Mouse (Mus musculus) ES-E14 (cell line): ENCODE data around the gene 4930469K13Rik. TPM values are rescaled to one million over a fixed set of nuclear protein-coding genes. Genes with fewer than 3 reads are reported as not detected.

ENCODE experiments used
- DNase-seq: peaks from one replicate; pipeline ENCODE4 v3.0.0-alpha.2; 2013; ENCODE audit warnings: low read depth, low spot score
- H3K27ac ChIP-seq: 2 replicates; pipeline ENCODE4 v1.5.1; 2012; ENCODE audit warnings: low read depth, mild to moderate bottlenecking, low read length, moderate library complexity, mixed read lengths; ENCODE audit not compliant: poor library complexity, insufficient read depth, severe bottlenecking
- H3K36me3 ChIP-seq: 2 replicates; pipeline ENCODE4 v1.6.1; 2012; ENCODE audit warnings: mild to moderate bottlenecking, low read length, moderate library complexity, mixed read lengths; ENCODE audit not compliant: control insufficient read depth, poor library complexity, insufficient read depth, severe bottlenecking
- H3K4me1 ChIP-seq, 2 experiments: fragments of 150-350 bp in 1 of 2; sonication (generic) in 1 of 2; 2 replicates each; pipeline ENCODE4 v1.6.1; 2012; ENCODE audit warnings: low read length in 2 of 2, mild to moderate bottlenecking in 1 of 2, mixed read lengths in 1 of 2; ENCODE audit not compliant: control insufficient read depth in 2 of 2, insufficient read depth in 2 of 2, poor library complexity in 1 of 2
- H3K4me3 ChIP-seq, 2 experiments: fragments of 150-350 bp in 1 of 2; sonication (generic) in 1 of 2; 2 replicates each; pipeline ENCODE4 v1.5.1; 2012; ENCODE audit warnings: low read length in 2 of 2, low read depth in 1 of 2, mild to moderate bottlenecking in 1 of 2, mixed read lengths in 1 of 2; ENCODE audit not compliant: insufficient read depth in 1 of 2, poor library complexity in 1 of 2, severe bottlenecking in 1 of 2
- H3K9ac ChIP-seq: 2 replicates; pipeline ENCODE4 v1.6.1; 2012; ENCODE audit warnings: low read depth, mild to moderate bottlenecking, low read length, mixed read lengths; ENCODE audit not compliant: poor library complexity, insufficient read depth, severe bottlenecking
- H3K9me3 ChIP-seq: fragments of 150-350 bp; sonication (generic); 2 replicates; pipeline ENCODE4 v1.6.1; 2012; ENCODE audit warnings: low read depth, mild to moderate bottlenecking, low read length; ENCODE audit not compliant: control insufficient read depth, insufficient read depth
- CHD2 ChIP-seq: IDR thresholded peaks from 2 replicates; pipeline ENCODE4 v1.6.1; 2014; ENCODE audit warnings: mild to moderate bottlenecking, low read depth, low read length, inconsistent platforms
- HCFC1 ChIP-seq: IDR thresholded peaks from 2 replicates; pipeline ENCODE4 v1.6.1; 2012; ENCODE audit warnings: low read length, inconsistent platforms, borderline replicate concordance; ENCODE audit not compliant: insufficient read depth
- MAFK ChIP-seq: IDR thresholded peaks from 2 replicates; pipeline ENCODE4 v1.6.1; 2014; ENCODE audit warnings: mild to moderate bottlenecking, low read depth, low read length, inconsistent platforms; ENCODE audit not compliant: insufficient read depth
- ZC3H11A ChIP-seq: IDR thresholded peaks from 2 replicates; pipeline ENCODE4 v1.6.1; 2012; ENCODE audit warnings: low read depth, mild to moderate bottlenecking, inconsistent platforms, low read length, borderline replicate concordance
- ZNF384 ChIP-seq: IDR thresholded peaks from 2 replicates; pipeline ENCODE4 v1.6.1; 2012; ENCODE audit warnings: low read depth, low read length, inconsistent platforms
- in situ Hi-C, 2 experiments: fragments of 600-800 bp; cut with MboI; formaldehyde crosslinking; loops; one replicate each; pipeline ENCODE4 v1.15.1; 2025; ENCODE audit warnings: low sequenced_read_pairs in 2 of 2, inconsistent platforms in 1 of 2; ENCODE audit not compliant: unreplicated experiment in 2 of 2
- total RNA-seq: library from RNA; depleted of rRNA; stranded (reverse); fragments of 300-350 nt; gene quantifications from 2 replicates; pipeline ENCODE4 v1.2.3, GENCODE M21; 2012

Gene 4930469K13Rik
- total RNA-seq, 1 experiment, result not detected

- H3K4me3 ChIP-seq, result no peak overlapping the region
- no peak for TF ChIP-seq HCFC1
- TF ChIP-seq CHD2, result no peak
- no peak for TF ChIP-seq ZC3H11A
- no peak for TF ChIP-seq ZNF384
- TF ChIP-seq MAFK, result no peak
- no peak overlapping the region for H3K9ac ChIP-seq
- no peak overlapping the region for H3K27ac ChIP-seq
- no peaks in the 10 kb centered on the region for H3K9me3 ChIP-seq
- no peaks in the 10 kb centered on the region for H3K36me3 ChIP-seq
- no peaks in the 10 kb centered on the region for H3K4me1 ChIP-seq
- in situ Hi-C loops, result no loop called here
- no peak for DNase-seq
Measured at GRCm38 (mm10) chr11:34084639-34085038, 13.7 kb downstream of the 4930469K13Rik start.

GRCm38 (mm10) chr11:34083795-34084194 is 14.6 kb downstream of the 4930469K13Rik start:
- TF ChIP-seq ZNF384 (no peak), HCFC1 (no peak), CHD2 (no peak), MAFK (no peak), ZC3H11A (no peak)
- in situ Hi-C loops, result no loop called here
- Histone ChIP-seq H3K4me3 (no peak overlapping the region), H3K27ac (no peak overlapping the region), H3K4me1 (no peaks in the 10 kb centered on the region), H3K9ac (no peak overlapping the region), H3K9me3 (no peaks in the 10 kb centered on the region), H3K36me3 (no peaks in the 10 kb centered on the region)
- no peak for DNase-seq

- no peaks in the 10 kb centered on the region for H3K36me3 ChIP-seq
- in situ Hi-C loops, result no loop called here
- no peak overlapping the region for H3K27ac ChIP-seq
- H3K4me1 ChIP-seq, result no peaks in the 10 kb centered on the region
- H3K9ac ChIP-seq, result no peak overlapping the region
- no peak for DNase-seq
- TF ChIP-seq HCFC1 (no peak), ZC3H11A (no peak), MAFK (no peak), ZNF384 (no peak), CHD2 (no peak)
- H3K9me3 ChIP-seq, result no peaks in the 10 kb centered on the region
- H3K4me3 ChIP-seq, result no peak overlapping the region
Measured at GRCm38 (mm10) chr11:34079542-34080464, 18.6 kb downstream of the 4930469K13Rik start.

GRCm38 (mm10) chr11:34078581-34078980 is 19.8 kb downstream of the 4930469K13Rik start:
- Histone ChIP-seq H3K4me3 (no peak overlapping the region), H3K9me3 (no peaks in the 10 kb centered on the region), H3K4me1 (no peaks in the 10 kb centered on the region), H3K27ac (no peak overlapping the region), H3K9ac (no peak overlapping the region), H3K36me3 (no peaks in the 10 kb centered on the region)
- in situ Hi-C loops, result no loop called here
- TF ChIP-seq ZNF384, result no peak
- TF ChIP-seq HCFC1, result no peak
- TF ChIP-seq CHD2, result no peak
- TF ChIP-seq ZC3H11A, result no peak
- DNase-seq, result no peak
